Mouse (Mus musculus) bone marrow, adult 2 months (tissue): Measurements from ENCODE around the gene Rexo2.

Experiments
- CTCF ChIP-seq: fragments of 200-500 bp; IDR thresholded peaks from 2 replicates; pipeline ENCODE4 v1.5.1; 2011; ENCODE audit warnings: low read length, control low read depth; ENCODE audit not compliant: control insufficient read depth, insufficient read depth
- POLR2A ChIP-seq: fragments of 200-500 bp; IDR thresholded peaks from 2 replicates; pipeline ENCODE4 v1.6.1; 2011; ENCODE audit warnings: low read depth, mild to moderate bottlenecking, control low read depth, low read length, borderline replicate concordance; ENCODE audit not compliant: control insufficient read depth

- TF ChIP-seq POLR2A (no peak), CTCF (no peak)
Measured at GRCm38 (mm10) chr9:48516615-48517371, 36.4 kb upstream of the Rexo2 start.
